Mouse (Mus musculus): ENCODE data around the gene Jam3. TPM values are rescaled to one million over a fixed set of nuclear protein-coding genes. Genes with fewer than 3 reads are reported as not detected.

Jam3 gene
- total and polyA plus RNA-seq, 3 experiments = 0.17 to 2.0 (median 0.72) TPM

- no peak overlapping the region for H3K9ac ChIP-seq (ENCODE audit: insufficient read depth, low read depth)
- no peaks in the 10 kb centered on the region for H3K36me3 ChIP-seq (replicated peaks in 1 of 2; ENCODE audit: control insufficient read depth in 1 of 2, insufficient read depth in 1 of 2, low read length in 1 of 2)
- dilution Hi-C loops (cut with MboI; ENCODE audit: extremely low pct_ligation_motif_present, extremely low pct_unique_long_range_greater_than_20kb, low sequenced_read_pairs) (no loop called here), in situ Hi-C loops (cut with MboI; ENCODE audit: low pct_ligation_motif_present, low pct_unique_long_range_greater_than_20kb, low sequenced_read_pairs) (no loop called here)
- no peaks in the 10 kb centered on the region for H3K27me3 ChIP-seq (replicated peaks)
- no peak overlapping the region for H3K27ac ChIP-seq (ENCODE audit: insufficient read depth, low read depth)
- no peaks in the 10 kb centered on the region for H3K79me2 ChIP-seq (replicated peaks; ENCODE audit: control insufficient read depth, extremely low read depth, insufficient read depth, poor library complexity, severe bottlenecking)
- no peak for DNase-seq (ENCODE audit: extremely low read depth)
- TF ChIP-seq IRF4 (IDR thresholded peaks at IDR 0.05; ENCODE audit: low read depth, low read length) (no peak), SMC3 (IDR thresholded peaks at IDR 0.05; ENCODE audit: low read depth, low read length) (no peak), ETS1 (conservative IDR thresholded peaks at IDR 0.05; ENCODE audit: low read depth, low read length) (no peak), JUND (conservative IDR thresholded peaks at IDR 0.05; ENCODE audit: low read depth, low read length) (no peak), NRF1 (IDR thresholded peaks at IDR 0.05; ENCODE audit: low read depth, low read length) (no peak), POLR2A (IDR thresholded peaks at IDR 0.05; ENCODE audit: low read depth, low read length) (no peak), KAT2A (IDR thresholded peaks at IDR 0.05; ENCODE audit: insufficient replicate concordance, low read length) (no peak), ZKSCAN1 (IDR thresholded peaks at IDR 0.05; ENCODE audit: borderline replicate concordance, low read depth, low read length) (no peak), UBTF (IDR thresholded peaks at IDR 0.05; ENCODE audit: low read depth, low read length) (no peak), HCFC1 (IDR thresholded peaks at IDR 0.05; ENCODE audit: low read depth, low read length) (no peak), MAX (IDR thresholded peaks at IDR 0.05; ENCODE audit: low read length) (no peak), ZC3H11A (IDR thresholded peaks at IDR 0.05; ENCODE audit: low read depth, low read length) (no peak), EP300 (IDR thresholded peaks at IDR 0.05; ENCODE audit: low read length) (no peak)
- no peak overlapping the region for H3K4me3 ChIP-seq (replicated peaks in 1 of 3; ENCODE audit: low read depth in 2 of 3, low read length in 2 of 3, poor library complexity in 1 of 3)
- H3K4me2 ChIP-seq (ENCODE audit: insufficient read depth, low read depth, poor library complexity, severe bottlenecking) = no peak overlapping the region
- no peaks in the 10 kb centered on the region for H3K4me1 ChIP-seq (ENCODE audit: control insufficient read depth in 1 of 2, insufficient read depth in 2 of 2)
- H3K9me3 ChIP-seq (replicated peaks; ENCODE audit: low read length) = no peaks in the 10 kb centered on the region
Measured at GRCm38 (mm10) chr9:27147946-27148345, 7.3 kb downstream of the Jam3 start.

DNA sequence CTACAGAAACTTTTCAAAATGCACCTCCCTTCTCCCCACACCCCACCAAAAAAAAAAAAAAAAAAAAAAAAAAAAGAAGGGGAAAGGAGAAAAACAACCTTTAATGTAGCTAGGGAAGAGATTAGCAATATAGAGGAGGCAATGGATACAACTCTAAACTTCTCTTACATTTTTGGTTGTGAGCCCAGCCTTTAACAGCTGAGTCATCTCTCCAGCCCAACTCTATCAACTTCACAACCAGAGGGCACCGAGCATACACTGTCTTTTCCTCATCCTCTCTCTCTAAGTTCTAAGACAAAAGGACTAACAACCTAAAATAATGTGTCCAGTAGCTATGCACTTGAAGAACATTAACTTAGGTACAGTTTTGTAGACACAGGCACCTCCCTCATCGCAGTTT, 8.4 kb downstream of the Jam3 start:
- Histone ChIP-seq H3K9ac (ENCODE audit: insufficient read depth, low read depth) (no peak overlapping the region), H3K27ac (ENCODE audit: insufficient read depth, low read depth) (no peak overlapping the region), H3K36me3 (replicated peaks in 1 of 2; ENCODE audit: control insufficient read depth in 1 of 2, insufficient read depth in 1 of 2, low read length in 1 of 2) (no peaks in the 10 kb centered on the region), H3K4me1 (ENCODE audit: control insufficient read depth in 1 of 2, insufficient read depth in 2 of 2) (no peaks in the 10 kb centered on the region), H3K9me3 (replicated peaks; ENCODE audit: low read length) (no peaks in the 10 kb centered on the region), H3K4me2 (ENCODE audit: insufficient read depth, low read depth, poor library complexity, severe bottlenecking) (no peak overlapping the region), H3K79me2 (replicated peaks; ENCODE audit: control insufficient read depth, extremely low read depth, insufficient read depth, poor library complexity, severe bottlenecking) (no peaks in the 10 kb centered on the region), H3K4me3 (replicated peaks in 1 of 3; ENCODE audit: low read depth in 2 of 3, low read length in 2 of 3, poor library complexity in 1 of 3) (no peak overlapping the region), H3K27me3 (replicated peaks) (no peaks in the 10 kb centered on the region)
- in situ Hi-C loops (cut with MboI; ENCODE audit: low pct_ligation_motif_present, low pct_unique_long_range_greater_than_20kb, low sequenced_read_pairs) = no loop called here
- DNase-seq (ENCODE audit: extremely low read depth) = no peak
- TF ChIP-seq MAX (IDR thresholded peaks at IDR 0.05; ENCODE audit: low read length) (no peak), JUN (IDR thresholded peaks at IDR 0.05; ENCODE audit: insufficient read depth, low read depth, low read length) (no peak), TCF12 (IDR thresholded peaks at IDR 0.05; ENCODE audit: low read depth, low read length) (no peak), SMC3 (IDR thresholded peaks at IDR 0.05; ENCODE audit: low read depth, low read length) (no peak), USF1 (IDR thresholded peaks at IDR 0.05; ENCODE audit: low read depth, low read length) (no peak), NELFE (IDR thresholded peaks at IDR 0.05; ENCODE audit: low read depth, low read length) (no peak), ETS1 (conservative IDR thresholded peaks at IDR 0.05; ENCODE audit: low read depth, low read length) (no peak), KAT2A (IDR thresholded peaks at IDR 0.05; ENCODE audit: insufficient replicate concordance, low read length) (no peak), MAFK (IDR thresholded peaks at IDR 0.05; ENCODE audit: insufficient replicate concordance, low read length) (no peak), IRF4 (IDR thresholded peaks at IDR 0.05; ENCODE audit: low read depth, low read length) (no peak), POLR2AphosphoS2 (IDR thresholded peaks at IDR 0.05; ENCODE audit: low read depth, low read length) (no peak), NRF1 (IDR thresholded peaks at IDR 0.05; ENCODE audit: low read depth, low read length) (no peak), EP300 (IDR thresholded peaks at IDR 0.05; ENCODE audit: low read length) (no peak), RCOR1 (conservative IDR thresholded peaks at IDR 0.05; ENCODE audit: low read depth, low read length) (no peak), MAZ (IDR thresholded peaks at IDR 0.05; ENCODE audit: low read depth, low read length) (no peak), ZNF384 (IDR thresholded peaks at IDR 0.05; ENCODE audit: low read depth, low read length) (no peak), TBP (conservative IDR thresholded peaks at IDR 0.05; ENCODE audit: low read depth, low read length) (no peak), SIN3A (IDR thresholded peaks at IDR 0.05; ENCODE audit: low read length) (no peak)
- dilution Hi-C loops (cut with MboI; ENCODE audit: extremely low pct_ligation_motif_present, extremely low pct_unique_long_range_greater_than_20kb, low sequenced_read_pairs) = no loop called here

Data from CH12.LX (cell line).